Mouse (Mus musculus): Measurements from ENCODE around the gene Dmrtc1c2. TPM values are rescaled to one million over a fixed set of nuclear protein-coding genes. Genes with fewer than 3 reads are reported as not detected.
"Not testable (repeated sequence)": the region's sequence is repeated elsewhere in the genome, so short reads cannot be mapped to it uniquely, and the experiment has no call there.

Dmrtc1c2 gene
- not detected in 2 replicates for polyA plus RNA-seq (2015; fragmentation: Nextera tagmentation; extraction: Ambion mirVana)

DNA sequence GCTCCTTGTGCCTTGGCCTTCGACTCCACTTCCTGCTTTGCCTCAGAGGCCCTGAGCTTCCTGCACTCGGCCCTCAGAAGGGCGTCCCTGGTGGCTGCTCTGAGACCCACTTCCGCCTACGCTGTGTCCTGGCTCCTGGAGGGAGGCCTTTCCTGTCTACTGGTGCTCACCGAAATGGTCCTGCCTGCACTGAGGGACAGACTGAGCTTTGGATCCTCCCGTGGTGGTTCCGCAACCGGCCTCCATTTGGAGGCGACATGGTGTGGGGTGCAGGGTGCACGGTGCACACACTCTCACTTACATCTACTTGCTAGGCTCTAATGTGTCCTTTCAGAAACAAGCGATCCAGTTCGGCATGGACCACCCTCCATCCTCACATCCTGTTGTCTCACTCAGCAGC lies at the start of gene Dmrtc1c2:
TSS of gene Dmrtc1c2 (minus strand) at position 101 of the 400 bp plus-strand sequence.
- not testable (repeated sequence) for ATAC-seq (ENCODE audit: low FRiP score, low read depth); H3K4me3 ChIP-seq; H3K36me3 ChIP-seq; H3K27ac ChIP-seq (replicated peaks); H3K9me3 ChIP-seq; H3K27me3 ChIP-seq; H3K4me2 ChIP-seq; H3K4me1 ChIP-seq (replicated peaks); H3K9ac ChIP-seq
- 100% methylated on average over 1 of the region's 13 CpGs for WGBS

DNA sequence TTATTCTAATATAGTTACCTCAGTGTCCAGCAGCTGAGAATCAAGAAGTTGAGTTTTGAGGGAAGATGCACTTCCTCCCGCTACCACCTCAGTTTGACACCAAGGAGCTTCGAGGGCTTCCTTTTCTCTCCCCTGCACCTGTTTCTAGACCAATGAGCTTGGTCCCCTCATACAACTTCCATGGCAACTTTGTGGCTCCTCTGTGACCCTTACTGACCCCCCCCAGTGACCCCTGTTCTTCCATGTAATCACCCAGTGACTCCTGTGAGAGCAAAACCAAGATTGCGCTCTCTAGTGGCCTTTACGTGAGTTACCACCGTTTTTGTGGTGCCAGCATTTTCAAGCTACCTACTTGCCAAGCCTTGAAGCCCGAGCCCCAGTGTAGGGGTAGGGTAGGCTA lies 13.5 kb upstream of the Dmrtc1c2 start, which contains the start of gene 1700031F05Rik:
TSS of gene 1700031F05Rik (minus strand) at position 101 of the 400 bp plus-strand sequence.
- whole genome bisulfite sequencing = 90% methylated on average over 6 of the region's 6 CpGs
- Histone ChIP-seq H3K36me3 (no peaks in the 10 kb centered on the region), H3K27me3 (no peaks in the 10 kb centered on the region), H3K9ac (no peak within 1 kb of the TSS), H3K27ac (replicated peaks) (no peak within 1 kb of the TSS), H3K4me2 (no peak within 1 kb of the TSS), H3K4me1 (replicated peaks) (no peaks in the 10 kb centered on the region), H3K9me3 (no peaks in the 10 kb centered on the region), H3K4me3 (no peak within 1 kb of the TSS)
- no peak for ATAC-seq (ENCODE audit: low FRiP score, low read depth)

DNA sequence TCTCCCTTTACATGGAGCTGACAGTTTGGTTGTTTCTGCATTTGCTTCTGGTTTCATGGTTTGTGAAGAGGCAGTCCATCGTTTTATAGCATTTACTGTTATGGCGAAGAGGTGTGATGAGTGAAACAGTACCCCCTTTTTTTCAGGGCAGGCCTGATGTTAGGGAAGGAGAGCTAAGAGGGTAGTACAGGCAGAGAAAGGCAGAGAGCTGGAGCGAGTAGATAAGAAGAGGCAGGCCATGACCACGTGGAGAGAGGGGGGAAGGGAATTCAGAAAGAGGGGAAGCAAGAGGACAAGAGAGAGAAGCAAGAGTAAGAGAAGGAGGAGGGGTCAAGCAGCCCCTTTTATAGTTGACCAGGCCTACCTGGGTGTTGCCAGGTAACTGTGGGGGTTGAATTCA lies 42.1 kb downstream of the Dmrtc1c2 start:
- Histone ChIP-seq H3K4me2 (no peak overlapping the region), H3K36me3 (no peaks in the 10 kb centered on the region), H3K9ac (no peak overlapping the region), H3K4me3 (no peak overlapping the region), H3K27ac (replicated peaks) (no peak overlapping the region), H3K4me1 (replicated peaks) (no peaks in the 10 kb centered on the region), H3K27me3 (0 out of 2 replicates have a peak, but pooled peaks cover 3% of the 10 kb centered on the region), H3K9me3 (no peaks in the 10 kb centered on the region)
- WGBS = 75% methylated on average over 4 of the region's 4 CpGs
- ATAC-seq (ENCODE audit: low FRiP score, low read depth) = no peak

DNA sequence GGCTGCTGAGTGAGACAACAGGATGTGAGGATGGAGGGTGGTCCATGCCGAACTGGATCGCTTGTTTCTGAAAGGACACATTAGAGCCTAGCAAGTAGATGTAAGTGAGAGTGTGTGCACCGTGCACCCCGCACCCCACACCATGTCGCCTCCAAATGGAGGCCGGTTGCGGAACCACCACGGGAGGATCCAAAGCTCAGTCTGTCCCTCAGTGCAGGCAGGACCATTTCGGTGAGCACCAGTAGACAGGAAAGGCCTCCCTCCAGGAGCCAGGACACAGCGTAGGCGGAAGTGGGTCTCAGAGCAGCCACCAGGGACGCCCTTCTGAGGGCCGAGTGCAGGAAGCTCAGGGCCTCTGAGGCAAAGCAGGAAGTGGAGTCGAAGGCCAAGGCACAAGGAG lies 51.8 kb downstream of the Dmrtc1c2 start, which contains the start of gene Dmrtc1c1:
TSS of gene Dmrtc1c1 (plus strand) at position 301 of the 400 bp plus-strand sequence.
- H3K9me3 ChIP-seq; H3K4me3 ChIP-seq; H3K27ac ChIP-seq (replicated peaks); H3K4me1 ChIP-seq (replicated peaks); H3K36me3 ChIP-seq; H3K4me2 ChIP-seq; H3K27me3 ChIP-seq; ATAC-seq (ENCODE audit: low FRiP score, low read depth); H3K9ac ChIP-seq: not testable (repeated sequence)
- 100% methylated on average over 2 of the region's 14 CpGs for WGBS

Other genes with a start within 250 kb of the Dmrtc1c2 start
- gene Phka1, start 210.4 kb downstream of the Dmrtc1c2 start, polyA plus RNA-seq (2015; fragmentation: Nextera tagmentation; extraction: Ambion mirVana) = 8.2 and 9.7 TPM in 2 replicates
- gene Gm3880, start 167.6 kb downstream of the Dmrtc1c2 start, polyA plus RNA-seq (2015; fragmentation: Nextera tagmentation; extraction: Ambion mirVana) = not detected in 2 replicates
- not detected in 2 replicates for gene Gm9112, start 147.0 kb downstream of the Dmrtc1c2 start, polyA plus RNA-seq (2015; fragmentation: Nextera tagmentation; extraction: Ambion mirVana)
- not detected in 2 replicates for gene Dmrtc1b, start 146.8 kb downstream of the Dmrtc1c2 start, polyA plus RNA-seq (2015; fragmentation: Nextera tagmentation; extraction: Ambion mirVana)
- gene Dmrtc1c1, start 51.7 kb downstream of the Dmrtc1c2 start, polyA plus RNA-seq (2015; fragmentation: Nextera tagmentation; extraction: Ambion mirVana) = not detected in 2 replicates
- gene 1700031F05Rik, start 13.4 kb upstream of the Dmrtc1c2 start, polyA plus RNA-seq (2015; fragmentation: Nextera tagmentation; extraction: Ambion mirVana) = not detected in 2 replicates
- gene Dmrtc1a, start 54.1 kb upstream of the Dmrtc1c2 start, polyA plus RNA-seq (2015; fragmentation: Nextera tagmentation; extraction: Ambion mirVana) = 0.94 and 1.1 TPM in 2 replicates
- gene 1700011M02Rik, start 54.3 kb upstream of the Dmrtc1c2 start, polyA plus RNA-seq (2015; fragmentation: Nextera tagmentation; extraction: Ambion mirVana) = not detected in 2 replicates
- gene 1700018G05Rik, start 73.8 kb upstream of the Dmrtc1c2 start, polyA plus RNA-seq (2015; fragmentation: Nextera tagmentation; extraction: Ambion mirVana) = not detected in 2 replicates

All from hindbrain, embryonic 15.5 days (tissue).